Mouse (Mus musculus) hindlimb bud, embryonic 11.5 days (tissue): ENCODE data around the gene Hjurp.

Experiments
- DNase-seq: peaks from one replicate; pipeline ENCODE4 v3.0.0-alpha.2; 2012; ENCODE audit warnings: low read depth, low spot score; ENCODE audit errors: extremely low spot score

Gene Hjurp

GRCm38 (mm10) chr1:88298686-88299528 is 21.5 kb upstream of the Hjurp start:
- DNase-seq, result no peak

DNA sequence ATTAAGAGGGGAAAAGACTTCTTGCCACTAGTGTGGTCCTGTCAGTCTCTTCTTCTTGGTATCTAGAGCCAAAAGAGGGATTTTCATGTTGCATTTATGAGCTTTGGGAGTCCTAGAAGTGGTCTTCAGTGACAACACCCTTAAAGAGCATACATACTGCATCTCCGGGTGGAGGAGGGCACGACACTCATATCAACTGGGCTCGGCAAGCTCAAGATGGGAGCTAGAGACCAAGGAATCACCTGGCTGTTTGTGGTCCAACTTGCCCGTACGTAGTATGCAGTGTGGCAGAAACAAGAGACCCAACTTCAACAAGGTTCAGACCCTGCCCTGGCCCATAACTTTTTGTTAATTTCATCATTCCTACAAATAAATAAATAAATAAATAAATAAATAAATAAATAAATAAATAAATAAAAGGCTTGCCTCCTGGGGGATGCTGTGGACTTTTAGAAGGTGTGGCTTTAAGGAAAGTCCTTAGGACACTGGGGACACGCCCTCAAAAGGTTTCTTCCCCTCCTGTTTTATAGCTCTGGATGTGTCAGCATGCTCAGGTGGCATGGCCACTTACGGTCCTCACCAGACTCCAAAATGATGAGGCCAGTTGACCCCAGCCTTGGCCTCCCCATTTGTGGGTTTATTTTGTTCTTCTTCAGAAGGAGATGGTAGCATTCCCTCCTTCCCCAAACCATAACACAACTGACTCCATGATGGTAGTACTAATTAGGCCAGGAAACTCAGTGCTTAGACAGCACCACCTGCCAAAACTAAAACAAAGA is 20.2 kb upstream of the Hjurp start:
- no peak for DNase-seq

GRCm38 (mm10) chr1:88296171-88296920 is 18.9 kb upstream of the Hjurp start:
- DNase-seq, result no peak

DNA sequence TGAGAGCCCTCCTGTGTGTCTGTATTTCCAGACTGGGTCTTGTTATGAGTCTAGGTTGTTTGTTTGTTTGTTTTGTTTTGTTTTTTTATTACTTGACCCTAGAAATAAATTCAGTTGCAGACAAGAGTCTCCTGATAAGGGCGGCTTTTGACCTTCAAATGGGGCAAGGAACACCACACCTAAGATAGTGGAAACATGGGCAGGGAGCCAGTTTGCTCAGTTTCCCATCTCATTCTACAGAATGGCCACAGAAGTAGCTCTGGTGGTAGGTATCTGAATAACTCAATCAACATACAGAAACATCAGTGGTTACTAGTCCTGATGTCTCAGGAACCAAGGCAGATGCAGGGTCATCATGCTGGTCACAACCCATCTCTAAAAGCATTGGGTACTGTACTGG is 17.2 kb upstream of the Hjurp start:
- no peak for DNase-seq

- DNase-seq, result no peak
Observed at GRCm38 (mm10) chr1:88292057-88292456, 14.6 kb upstream of the Hjurp start.

DNA sequence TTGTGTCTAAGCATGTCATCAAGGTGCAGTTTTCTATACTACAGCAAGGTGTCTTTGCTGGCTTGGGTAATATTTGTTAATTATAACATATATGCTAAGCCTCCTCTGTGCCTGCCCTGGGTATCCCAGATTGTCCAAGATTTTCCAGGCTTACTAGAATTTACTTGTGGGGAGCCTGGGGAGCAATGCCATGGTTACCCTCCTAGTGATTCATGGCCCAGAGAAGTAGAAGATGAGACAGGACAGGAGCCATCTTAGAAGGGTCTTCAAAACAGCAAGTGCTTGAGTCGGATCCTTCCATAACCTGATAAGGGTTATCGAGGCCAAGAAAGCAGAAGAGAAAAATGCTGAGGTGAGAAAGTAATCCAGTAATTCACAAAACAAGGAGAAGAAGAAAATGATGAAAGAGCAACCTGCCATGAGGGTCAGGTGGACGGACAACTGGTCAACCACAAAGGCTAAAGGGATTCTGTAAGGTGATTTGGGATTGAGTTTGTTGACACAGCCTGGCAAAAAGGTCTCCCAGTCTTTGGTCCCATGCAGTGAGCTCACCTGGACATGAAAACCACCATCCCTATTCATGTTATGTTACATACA is 14.1 kb upstream of the Hjurp start:
- no peak for DNase-seq

GRCm38 (mm10) chr1:88290511-88290910 is 13.1 kb upstream of the Hjurp start:
- DNase-seq, result no peak

DNA sequence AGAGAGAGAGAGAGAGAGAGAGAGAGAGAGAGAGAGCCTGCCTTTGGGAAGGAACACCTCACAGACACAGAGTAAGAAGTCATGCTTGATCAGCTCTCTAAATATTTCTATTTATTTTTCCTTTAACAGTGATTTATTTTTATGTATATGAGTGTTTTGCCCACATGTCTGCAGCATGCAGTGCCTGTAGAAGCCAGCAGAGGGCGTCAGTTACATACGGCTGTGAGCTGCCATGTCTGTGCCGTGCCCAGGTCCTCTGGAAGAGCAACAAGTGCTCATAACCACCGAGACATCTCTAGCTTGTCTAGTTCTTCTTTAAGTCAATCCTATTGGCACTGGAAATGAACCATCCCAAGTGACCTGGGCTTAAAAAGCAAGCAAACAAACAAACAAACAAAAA is 12.5 kb upstream of the Hjurp start:
- no peak for DNase-seq

- DNase-seq, result no peak
Observed at GRCm38 (mm10) chr1:88289152-88289551, 11.7 kb upstream of the Hjurp start.

DNA sequence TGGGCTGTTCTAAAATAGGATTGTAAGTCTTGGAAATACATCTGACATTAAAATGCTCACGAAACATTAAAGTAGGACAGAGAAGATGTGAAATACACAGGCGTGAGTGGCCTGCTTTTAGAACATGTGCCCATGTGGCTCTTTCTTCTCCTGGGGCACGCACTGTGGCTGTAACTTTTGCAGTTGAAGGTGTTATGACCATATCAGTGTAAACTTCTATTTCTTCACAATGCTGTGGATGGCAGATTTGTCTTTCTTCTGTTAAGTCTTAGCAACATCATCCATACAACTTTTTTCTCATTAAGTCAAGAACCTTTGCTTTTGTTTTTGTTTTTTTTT is 11.3 kb upstream of the Hjurp start:
- no peak for DNase-seq

GRCm38 (mm10) chr1:88288056-88288788 is 10.8 kb upstream of the Hjurp start:
- no peak for DNase-seq

DNA sequence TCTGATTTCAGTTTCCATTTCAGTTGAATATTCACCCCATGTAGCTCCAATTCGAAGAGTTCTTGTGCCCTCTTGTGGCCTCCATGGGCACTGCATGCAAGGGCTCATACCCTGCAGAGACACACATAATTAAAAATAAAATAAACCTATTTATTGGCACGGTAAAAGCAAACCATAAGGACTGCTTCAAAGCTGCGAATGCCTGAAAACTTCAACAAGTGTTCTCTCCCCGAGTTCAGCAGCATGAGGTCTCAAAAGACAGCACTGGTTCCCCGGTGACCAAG is 10.2 kb upstream of the Hjurp start:
- DNase-seq, result peak; percentile 28

DNA sequence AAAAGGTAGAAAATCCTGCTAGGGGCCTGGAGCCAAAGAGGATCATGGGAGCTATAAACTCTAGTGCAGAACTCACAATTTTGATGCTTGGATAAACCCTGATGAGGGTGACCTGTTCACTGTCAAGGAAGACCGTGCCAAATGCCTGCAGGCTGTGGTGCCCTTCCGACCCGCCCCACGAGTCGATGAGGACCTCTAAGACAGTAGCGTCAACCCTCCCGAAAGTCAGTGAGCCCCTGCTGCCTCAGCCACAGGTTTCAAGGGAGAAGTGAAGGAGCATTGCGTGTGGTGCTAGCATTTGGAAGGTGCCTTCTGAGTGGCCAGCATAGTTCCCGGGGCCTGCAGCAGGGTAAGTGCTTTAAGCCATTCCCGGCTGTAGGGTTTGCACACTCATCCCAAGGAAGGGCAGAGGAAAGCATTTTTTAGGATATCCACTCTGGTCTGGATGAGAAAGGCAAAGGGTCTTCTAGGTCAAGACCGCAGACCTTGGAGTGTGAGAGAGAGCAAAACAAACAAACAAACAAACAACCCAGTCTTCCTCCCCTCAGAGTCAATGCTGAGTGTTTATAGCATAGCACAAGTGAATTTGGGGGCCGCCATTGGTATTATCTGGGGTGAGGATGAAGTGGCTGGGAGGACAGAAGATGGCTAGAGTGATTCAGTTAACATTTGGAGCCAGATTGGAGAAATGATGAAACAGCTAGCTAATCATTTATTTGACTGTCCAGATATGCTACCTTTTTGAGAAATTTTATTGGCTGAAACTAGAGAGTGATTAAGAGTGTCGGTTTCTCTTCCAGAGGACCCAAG is 9.7 kb upstream of the Hjurp start:
- DNase-seq, result no peak

DNA sequence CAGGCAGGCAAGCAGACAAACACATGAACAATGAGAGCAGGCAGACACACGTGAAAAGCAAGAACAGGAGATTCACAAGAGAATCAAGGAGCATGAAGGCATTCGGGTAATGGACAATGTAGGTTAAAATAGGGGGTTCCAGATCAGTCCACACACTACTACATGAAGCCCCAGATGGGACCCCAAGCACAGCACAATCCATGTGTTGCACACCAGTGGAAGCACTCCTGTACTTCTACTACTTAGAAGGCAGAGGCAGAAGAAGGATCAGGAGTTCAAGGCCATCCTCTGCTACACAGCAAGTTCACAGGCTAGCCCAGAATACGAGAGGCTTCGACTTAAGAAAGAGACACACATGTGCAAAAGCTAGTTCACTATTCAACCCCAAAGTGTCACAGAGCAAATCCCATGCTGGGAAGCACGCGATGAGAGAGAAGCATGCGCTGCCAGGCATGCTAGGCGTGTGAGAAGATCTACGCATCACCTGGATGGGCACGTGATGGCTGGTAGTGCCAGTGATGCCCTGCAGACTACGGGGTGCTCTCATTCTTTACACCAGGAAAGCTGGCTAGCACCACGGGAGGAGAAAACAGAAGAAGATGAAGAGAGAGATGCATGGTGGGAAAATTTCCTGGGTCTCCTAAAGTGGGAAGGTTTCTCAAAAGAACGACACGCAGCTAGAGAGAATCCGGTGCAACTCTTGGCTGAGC is 8.9 kb upstream of the Hjurp start:
- no peak for DNase-seq

- no peak for DNase-seq
Observed at GRCm38 (mm10) chr1:88285652-88286051, 8.2 kb upstream of the Hjurp start.

DNA sequence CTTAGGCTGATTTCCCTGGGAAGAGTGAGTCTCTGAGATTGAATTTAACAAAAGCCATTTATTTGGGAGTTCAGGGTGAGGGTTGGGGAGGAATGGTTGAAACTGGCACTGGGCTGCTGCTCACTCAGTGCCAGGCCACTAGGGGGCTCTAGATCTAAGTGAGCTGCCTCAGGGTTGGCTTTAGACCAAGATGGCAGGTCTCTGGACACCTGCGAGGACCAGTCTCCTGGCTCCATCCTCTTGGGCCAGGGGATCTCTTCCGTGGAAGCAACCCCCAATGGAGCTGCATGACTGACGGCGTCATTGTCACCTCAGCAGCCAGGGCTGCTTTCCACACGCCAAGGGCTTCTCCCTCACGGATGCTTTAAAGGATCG is 7.5 kb upstream of the Hjurp start:
- DNase-seq, result no peak

DNA sequence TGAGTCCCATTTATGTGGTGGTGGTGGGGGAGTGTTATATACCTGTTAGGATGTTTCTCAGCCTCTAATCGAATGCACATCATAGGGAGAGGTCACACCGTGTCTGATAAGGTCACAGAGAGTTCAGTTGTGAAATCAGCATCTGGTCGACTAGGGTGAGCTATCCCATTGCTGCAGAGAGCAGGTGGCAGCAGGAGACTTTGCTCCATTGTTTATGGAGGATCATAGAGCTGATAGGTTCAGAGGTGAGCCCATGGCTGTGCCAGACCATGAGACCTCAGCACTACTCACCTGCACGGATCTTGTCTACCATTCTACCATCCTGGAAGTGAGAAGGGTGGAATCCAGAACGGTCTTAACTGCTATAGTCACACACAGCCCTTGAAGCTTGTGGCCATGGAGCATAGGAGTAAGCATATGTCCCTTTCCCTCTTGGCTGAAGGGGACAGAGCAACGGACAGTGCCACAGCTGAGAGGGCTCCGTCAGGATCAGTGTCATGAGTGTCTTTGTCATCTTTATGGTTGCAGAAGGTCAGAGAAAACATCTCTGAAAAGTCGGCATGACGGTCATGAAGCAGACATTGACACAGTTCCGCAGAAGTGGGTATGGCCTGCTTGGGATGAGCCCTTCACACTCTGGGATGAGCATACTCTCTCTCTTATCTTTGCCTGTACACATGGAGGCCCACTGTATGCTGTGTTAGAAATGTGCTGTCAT is 7.0 kb upstream of the Hjurp start:
- DNase-seq, result no peak

- DNase-seq, result no peak
Observed at GRCm38 (mm10) chr1:88283376-88284227, 6.2 kb upstream of the Hjurp start.
